Mouse (Mus musculus): Measurements from ENCODE around the gene Fn3krp.

Fn3krp gene

GRCm38 (mm10) chr11:121420830-121421552, at the start of gene Fn3krp:
Gene Fn3krp (plus strand): TSS chr11:121421401.
- DNase-seq, result peak; percentile 99

GRCm38 (mm10) chr11:121373305-121373704, 47.9 kb upstream of the Fn3krp start:
- no peak for DNase-seq

- DNase-seq, result no peak
Observed at GRCm38 (mm10) chr11:121378644-121379043, 42.6 kb upstream of the Fn3krp start.

- DNase-seq, result no peak
Observed at GRCm38 (mm10) chr11:121380294-121380693, 40.9 kb upstream of the Fn3krp start.

GRCm38 (mm10) chr11:121387750-121388553, 33.2 kb upstream of the Fn3krp start, which contains the start of gene Rab40b:
Gene Rab40b (minus strand): TSS chr11:121388251.
- peak; percentile 99 for DNase-seq

- DNase-seq, result no peak
Observed at GRCm38 (mm10) chr11:121388554-121388945, 32.7 kb upstream of the Fn3krp start.

- DNase-seq, result no peak
Observed at GRCm38 (mm10) chr11:121390793-121391192, 30.4 kb upstream of the Fn3krp start.

GRCm38 (mm10) chr11:121392405-121392804, 28.8 kb upstream of the Fn3krp start:
- DNase-seq, result no peak

- no peak for DNase-seq
Observed at GRCm38 (mm10) chr11:121407366-121408155, 13.6 kb upstream of the Fn3krp start.

GRCm38 (mm10) chr11:121414762-121415161, 6.4 kb upstream of the Fn3krp start:
- DNase-seq, result no peak

- DNase-seq, result no peak
Observed at GRCm38 (mm10) chr11:121415351-121415750, 5.8 kb upstream of the Fn3krp start.

GRCm38 (mm10) chr11:121417971-121418370, 3.2 kb upstream of the Fn3krp start:
- DNase-seq, result no peak

GRCm38 (mm10) chr11:121418932-121419331, 2.3 kb upstream of the Fn3krp start:
- DNase-seq, result no peak

GRCm38 (mm10) chr11:121420379-121420778, 822 bp upstream of the Fn3krp start:
- no peak for DNase-seq

- DNase-seq, result no peak
Observed at GRCm38 (mm10) chr11:121421553-121422173, 462 bp downstream of the Fn3krp start.

GRCm38 (mm10) chr11:121433397-121433796, 12.2 kb downstream of the Fn3krp start:
- no peak for DNase-seq

- peak; percentile 93 for DNase-seq
Observed at GRCm38 (mm10) chr11:121434156-121435155, 13.3 kb downstream of the Fn3krp start, which contains the start of gene Fn3k. Gene Fn3k (plus strand): TSS chr11:121434913.

- no peak for DNase-seq
Observed at GRCm38 (mm10) chr11:121437236-121437635, 16.0 kb downstream of the Fn3krp start.

- DNase-seq, result no peak
Observed at GRCm38 (mm10) chr11:121439686-121440292, 18.6 kb downstream of the Fn3krp start.

GRCm38 (mm10) chr11:121441653-121442052, 20.5 kb downstream of the Fn3krp start:
- DNase-seq, result no peak

GRCm38 (mm10) chr11:121442076-121442475, 20.9 kb downstream of the Fn3krp start:
- no peak for DNase-seq

Measured in retina, postnatal 1 day (tissue).